Mouse (Mus musculus): ENCODE measurements around the gene Smc4. TPM values are rescaled to one million over a fixed set of nuclear protein-coding genes. Genes with fewer than 3 reads are reported as not detected.
A peak's percentile ranks its signal among the peaks of the same experiment; 100 is the strongest.

Smc4 gene
- polyA plus RNA-seq (2016; fragmentation: Nextera tagmentation; extraction: Ambion mirVana): 177 TPM in 2 replicates

DNA sequence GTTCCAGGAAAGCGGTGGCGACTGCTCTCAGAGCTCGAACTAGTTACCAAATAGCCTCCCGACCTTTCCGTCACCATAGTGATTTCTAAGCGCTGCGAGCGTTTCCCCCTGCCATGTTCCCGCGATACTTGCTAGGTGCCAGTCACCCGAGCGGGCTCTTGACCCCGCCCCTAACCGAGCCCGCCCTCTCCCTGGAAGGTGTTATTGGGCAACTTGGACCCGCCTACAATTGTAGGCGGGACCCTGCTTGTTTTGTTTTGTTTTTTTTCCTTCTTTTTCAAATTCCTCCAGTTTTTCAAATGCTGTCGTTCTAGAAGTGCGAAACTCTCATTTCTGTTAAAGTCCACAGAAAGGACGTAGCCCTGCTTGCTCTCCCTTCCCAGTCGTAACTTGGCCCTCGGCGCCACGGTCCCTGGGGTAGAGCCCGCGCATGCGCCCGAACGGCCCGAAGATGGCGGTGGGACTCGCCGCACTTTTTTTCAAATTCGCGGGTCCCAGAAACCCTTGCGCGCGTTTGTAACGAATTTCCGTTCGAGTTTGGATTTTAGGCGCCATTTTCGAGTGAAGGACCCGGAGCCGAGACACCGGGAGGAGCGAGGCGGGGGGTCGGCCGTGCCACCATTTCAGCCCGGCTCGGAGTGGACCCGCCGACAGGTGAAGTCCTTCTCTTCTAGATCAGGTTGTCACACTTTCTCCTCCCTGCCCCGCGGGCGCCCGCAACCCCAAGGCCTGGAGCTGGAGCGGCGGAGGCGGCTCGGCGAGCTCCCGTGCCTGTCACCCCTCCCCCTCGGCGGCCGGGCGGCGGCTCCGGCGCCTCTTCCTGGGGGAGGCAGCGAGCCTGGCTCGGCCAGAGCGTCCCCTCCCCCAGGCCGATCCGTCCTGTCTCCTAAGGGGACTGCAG, at the start of gene Smc4, which contains the start of gene Ift80:
Smc4 (plus strand) TSS at position 302 of the 901 bp plus-strand sequence.
Ift80 (minus strand) TSS at position 134 of the 901 bp plus-strand sequence.
- WGBS: under 1% methylated on average over 68 of the region's 76 CpGs
- no peaks in the 10 kb centered on the region for H3K9me3 ChIP-seq (replicated peaks)
- peak within 1 kb of the TSS; percentile 72 for H3K4me2 ChIP-seq
- no peaks in the 10 kb centered on the region for H3K36me3 ChIP-seq
- peaks cover 6% of the 10 kb centered on the region; the same call in 1 of the 2 replicates for H3K4me1 ChIP-seq (replicated peaks)
- H3K9ac ChIP-seq: peak within 1 kb of the TSS; percentile 93
- H3K27me3 ChIP-seq (replicated peaks): no peaks in the 10 kb centered on the region
- peak; percentile 93 for ATAC-seq (ENCODE audit: insufficient number of reproducible peaks, low FRiP score)
- peak within 1 kb of the TSS; percentile 95 for H3K27ac ChIP-seq (ENCODE audit: poor library complexity, severe bottlenecking)
- H3K4me3 ChIP-seq: peak within 1 kb of the TSS; percentile 78

DNA sequence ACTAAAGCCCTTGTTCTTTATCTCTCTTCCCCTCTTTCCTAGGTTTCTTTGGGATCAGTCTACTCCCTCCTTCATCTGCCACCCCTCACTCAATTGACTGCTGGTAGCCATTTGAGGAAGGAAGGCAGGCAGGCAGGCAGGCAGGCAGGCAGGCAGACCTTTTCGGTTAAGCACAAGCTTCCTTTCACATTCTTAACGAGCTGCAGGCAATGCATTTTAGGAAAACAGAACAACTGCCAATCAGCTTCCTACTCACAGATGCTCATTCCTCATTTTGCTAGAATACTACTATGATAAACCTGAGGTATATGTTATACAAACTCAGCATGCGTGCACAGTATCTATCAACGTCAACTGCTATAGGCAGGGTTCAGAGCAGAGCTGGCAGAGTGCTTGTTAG, 48.1 kb upstream of the Smc4 start:
- WGBS: 57% methylated on average over 4 of the region's 4 CpGs
- no peaks in the 10 kb centered on the region for H3K4me1 ChIP-seq (replicated peaks)
- H3K27me3 ChIP-seq (replicated peaks): no peaks in the 10 kb centered on the region
- no peak for ATAC-seq (ENCODE audit: insufficient number of reproducible peaks, low FRiP score)
- H3K9ac ChIP-seq: no peak overlapping the region
- H3K4me3 ChIP-seq: no peak overlapping the region
- no peaks in the 10 kb centered on the region for H3K9me3 ChIP-seq (replicated peaks)
- H3K4me2 ChIP-seq: no peak overlapping the region
- H3K27ac ChIP-seq (ENCODE audit: poor library complexity, severe bottlenecking): no peak overlapping the region
- peaks cover 5% of the 10 kb centered on the region; the same call in 1 of the 2 replicates for H3K36me3 ChIP-seq

DNA sequence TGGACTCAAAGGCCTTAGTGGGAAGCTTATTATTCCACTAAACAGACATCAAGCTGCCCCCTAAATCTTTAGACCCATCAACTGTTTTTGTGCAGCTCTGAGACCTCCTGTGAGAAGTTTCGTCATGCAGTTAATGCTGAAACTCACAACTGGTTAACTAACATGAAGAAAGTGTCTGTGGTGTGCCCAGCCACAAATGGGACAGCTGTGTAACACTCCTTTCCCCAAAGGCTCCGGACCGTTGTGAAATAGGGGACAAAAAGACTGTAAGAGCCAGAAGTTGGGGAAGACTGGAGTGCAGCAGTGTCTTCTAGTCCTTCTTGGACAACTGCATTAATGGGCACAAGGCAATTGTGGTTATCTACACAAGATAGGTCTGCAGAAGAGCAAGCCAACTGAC, 47.1 kb upstream of the Smc4 start:
- no peak for ATAC-seq (ENCODE audit: insufficient number of reproducible peaks, low FRiP score)
- Histone ChIP-seq H3K4me3 (no peak overlapping the region), H3K9ac (no peak overlapping the region), H3K27ac (ENCODE audit: poor library complexity, severe bottlenecking) (no peak overlapping the region), H3K27me3 (replicated peaks) (no peaks in the 10 kb centered on the region), H3K4me2 (no peak overlapping the region), H3K9me3 (replicated peaks) (no peaks in the 10 kb centered on the region), H3K36me3 (peaks cover 6% of the 10 kb centered on the region; the same call in 1 of the 2 replicates), H3K4me1 (replicated peaks) (no peaks in the 10 kb centered on the region)
- 88% methylated on average over 3 of the region's 3 CpGs for WGBS

DNA sequence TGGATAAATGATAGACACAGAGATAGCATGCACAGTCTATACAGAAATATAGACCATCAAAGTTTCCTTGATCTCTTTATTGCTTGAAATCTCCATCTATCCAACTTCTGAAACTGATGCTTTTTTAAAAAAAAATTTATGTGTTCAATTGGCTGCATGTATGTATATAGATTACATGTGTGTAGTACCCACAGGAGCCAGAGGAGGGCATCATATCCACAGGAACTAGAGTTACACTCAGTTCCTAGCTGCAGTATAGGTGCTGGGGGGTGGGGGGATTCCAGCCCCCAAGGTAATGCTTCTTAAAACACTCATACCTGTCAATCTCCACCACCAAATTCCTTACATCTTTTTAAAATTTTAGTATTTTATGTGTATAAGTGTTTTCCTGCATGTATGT, 39.9 kb upstream of the Smc4 start:
- Histone ChIP-seq H3K27me3 (replicated peaks) (no peaks in the 10 kb centered on the region), H3K27ac (ENCODE audit: poor library complexity, severe bottlenecking) (no peak overlapping the region), H3K4me3 (no peak overlapping the region), H3K4me1 (replicated peaks) (peaks cover 8% of the 10 kb centered on the region), H3K9ac (no peak overlapping the region), H3K9me3 (replicated peaks) (peaks cover 10% of the 10 kb centered on the region), H3K4me2 (no peak overlapping the region), H3K36me3 (peaks cover 34% of the 10 kb centered on the region)
- ATAC-seq (ENCODE audit: insufficient number of reproducible peaks, low FRiP score): no peak

DNA sequence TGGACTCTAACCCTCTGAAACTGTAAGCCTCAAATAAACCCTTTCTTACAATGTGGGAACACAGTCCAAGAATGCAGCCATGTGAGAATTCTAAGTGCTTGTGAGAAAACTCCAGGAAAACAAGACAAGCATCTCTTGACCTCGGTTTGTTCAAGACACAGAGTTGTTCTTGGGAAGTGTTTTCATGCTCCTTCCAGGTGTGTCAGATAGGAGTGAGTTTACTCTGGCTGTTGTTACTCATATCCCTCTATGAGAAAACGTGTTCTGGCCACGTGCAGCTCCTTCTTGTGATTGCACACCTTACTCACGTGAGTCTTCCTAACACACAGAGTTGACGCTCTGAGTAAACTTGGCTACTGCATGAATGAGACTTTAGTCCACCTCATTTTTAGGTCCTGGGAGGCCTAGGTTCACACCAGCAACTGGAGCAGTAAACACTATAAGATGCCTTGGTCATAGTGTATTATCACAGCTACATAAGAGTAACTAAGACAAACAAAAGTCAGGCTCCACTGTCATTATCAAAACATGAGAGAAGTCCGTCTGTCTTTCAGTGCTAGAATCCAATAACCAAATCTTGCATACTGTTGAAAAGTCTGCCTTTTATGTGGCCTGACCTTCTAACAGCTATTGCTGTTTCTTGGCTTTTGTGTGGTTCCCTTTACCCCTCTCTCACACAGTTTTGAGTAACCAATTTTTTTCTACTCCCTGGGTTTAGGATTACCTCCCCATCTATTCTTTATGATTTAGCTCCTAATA, 37.8 kb upstream of the Smc4 start:
- Histone ChIP-seq H3K36me3 (peaks cover 28% of the 10 kb centered on the region), H3K9me3 (replicated peaks) (peaks cover 10% of the 10 kb centered on the region), H3K27me3 (replicated peaks) (no peaks in the 10 kb centered on the region), H3K4me1 (replicated peaks) (peaks cover 8% of the 10 kb centered on the region), H3K9ac (no peak overlapping the region), H3K4me3 (no peak overlapping the region), H3K27ac (ENCODE audit: poor library complexity, severe bottlenecking) (no peak overlapping the region), H3K4me2 (no peak overlapping the region)
- WGBS: 88% methylated on average over 6 of the region's 6 CpGs
- ATAC-seq (ENCODE audit: insufficient number of reproducible peaks, low FRiP score): no peak

DNA sequence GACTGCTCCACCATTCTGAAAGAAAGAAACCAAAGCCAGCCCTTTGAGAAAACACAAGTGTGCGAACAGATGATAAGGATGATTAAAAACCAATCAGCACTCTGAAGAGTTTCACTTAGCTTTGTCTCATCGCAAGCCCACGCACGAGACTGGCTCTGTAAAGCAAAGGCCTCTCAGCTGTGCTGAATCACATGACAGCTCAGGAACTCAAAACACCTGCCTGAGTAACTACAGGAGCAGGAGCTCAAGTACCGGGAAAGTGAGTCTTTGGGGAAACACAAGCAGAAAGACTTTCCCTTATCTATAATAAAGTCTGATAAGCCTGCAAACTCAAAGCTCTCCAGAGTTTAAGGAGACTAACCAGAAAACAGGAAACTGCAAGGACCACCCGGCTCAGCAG, 37.1 kb upstream of the Smc4 start:
- H3K27me3 ChIP-seq (replicated peaks): no peaks in the 10 kb centered on the region
- H3K4me2 ChIP-seq: no peak overlapping the region
- peaks cover 10% of the 10 kb centered on the region for H3K9me3 ChIP-seq (replicated peaks)
- peaks cover 8% of the 10 kb centered on the region for H3K4me1 ChIP-seq (replicated peaks)
- ATAC-seq (ENCODE audit: insufficient number of reproducible peaks, low FRiP score): peak; percentile 25; the same call in 1 of the 2 replicates
- WGBS: 7% methylated on average over 6 of the region's 6 CpGs
- H3K9ac ChIP-seq: no peak overlapping the region
- no peak overlapping the region for H3K27ac ChIP-seq (ENCODE audit: poor library complexity, severe bottlenecking)
- no peak overlapping the region for H3K4me3 ChIP-seq
- peaks cover 34% of the 10 kb centered on the region for H3K36me3 ChIP-seq

DNA sequence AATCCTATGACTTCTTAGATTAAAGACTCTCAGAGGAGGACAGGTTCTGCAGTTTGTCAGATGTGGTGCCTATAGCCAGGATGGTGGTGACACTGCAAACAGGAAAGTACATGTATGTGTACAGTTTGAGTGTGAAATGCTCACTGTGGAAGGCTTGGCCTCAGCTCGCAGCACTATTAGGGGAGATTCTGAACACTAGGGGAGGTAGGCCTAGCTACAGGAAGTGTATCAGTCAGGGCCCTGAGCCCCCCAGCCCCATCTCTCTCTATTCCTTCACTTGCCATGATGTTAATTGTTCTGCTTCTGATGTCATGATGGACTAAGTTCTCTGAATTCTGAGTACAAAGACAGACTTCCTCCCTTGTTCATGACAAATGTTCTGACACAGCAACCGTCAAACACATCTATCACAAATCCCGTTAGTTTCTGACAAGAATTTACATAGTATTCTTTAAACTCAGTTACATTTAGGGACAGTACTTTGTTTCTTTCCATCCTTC, 35.4 kb upstream of the Smc4 start:
- Histone ChIP-seq H3K9ac (no peak overlapping the region), H3K9me3 (replicated peaks) (peaks cover 10% of the 10 kb centered on the region), H3K27me3 (replicated peaks) (no peaks in the 10 kb centered on the region), H3K27ac (ENCODE audit: poor library complexity, severe bottlenecking) (no peak overlapping the region), H3K36me3 (peaks cover 30% of the 10 kb centered on the region), H3K4me2 (no peak overlapping the region), H3K4me1 (replicated peaks) (peaks cover 8% of the 10 kb centered on the region), H3K4me3 (no peak overlapping the region)
- ATAC-seq (ENCODE audit: insufficient number of reproducible peaks, low FRiP score): no peak
- 83% methylated on average over 3 of the region's 3 CpGs for WGBS

DNA sequence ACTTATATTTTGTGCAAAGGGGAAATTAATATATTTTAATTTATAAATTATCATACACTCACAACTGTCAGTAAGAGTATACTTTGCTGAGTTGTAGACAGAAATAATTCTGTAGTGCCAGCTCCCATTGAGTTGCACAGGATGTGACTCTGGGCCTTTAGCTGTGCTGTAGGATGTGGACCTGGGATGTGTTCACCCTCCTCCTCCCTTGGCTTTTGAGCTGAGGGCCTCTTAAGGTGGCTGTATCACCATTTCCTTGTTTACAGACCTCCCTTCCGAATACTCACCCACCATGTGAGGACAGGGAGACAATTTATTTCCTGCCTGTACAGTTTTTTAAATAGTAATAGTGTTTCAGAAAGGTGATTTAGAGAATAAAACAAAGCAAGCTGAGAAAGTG, 31.0 kb upstream of the Smc4 start:
- H3K36me3 ChIP-seq: 0 out of 2 replicates have a peak, but pooled peaks cover 9% of the 10 kb centered on the region
- ATAC-seq (ENCODE audit: insufficient number of reproducible peaks, low FRiP score): no peak
- H3K4me3 ChIP-seq: no peak overlapping the region
- no peaks in the 10 kb centered on the region for H3K27me3 ChIP-seq (replicated peaks)
- H3K9ac ChIP-seq: no peak overlapping the region
- no peaks in the 10 kb centered on the region for H3K9me3 ChIP-seq (replicated peaks)
- H3K4me1 ChIP-seq (replicated peaks): peaks cover 28% of the 10 kb centered on the region
- no peak overlapping the region for H3K4me2 ChIP-seq
- 48% methylated on average over 1 of the region's 1 CpGs for WGBS
- H3K27ac ChIP-seq (ENCODE audit: poor library complexity, severe bottlenecking): no peak overlapping the region

DNA sequence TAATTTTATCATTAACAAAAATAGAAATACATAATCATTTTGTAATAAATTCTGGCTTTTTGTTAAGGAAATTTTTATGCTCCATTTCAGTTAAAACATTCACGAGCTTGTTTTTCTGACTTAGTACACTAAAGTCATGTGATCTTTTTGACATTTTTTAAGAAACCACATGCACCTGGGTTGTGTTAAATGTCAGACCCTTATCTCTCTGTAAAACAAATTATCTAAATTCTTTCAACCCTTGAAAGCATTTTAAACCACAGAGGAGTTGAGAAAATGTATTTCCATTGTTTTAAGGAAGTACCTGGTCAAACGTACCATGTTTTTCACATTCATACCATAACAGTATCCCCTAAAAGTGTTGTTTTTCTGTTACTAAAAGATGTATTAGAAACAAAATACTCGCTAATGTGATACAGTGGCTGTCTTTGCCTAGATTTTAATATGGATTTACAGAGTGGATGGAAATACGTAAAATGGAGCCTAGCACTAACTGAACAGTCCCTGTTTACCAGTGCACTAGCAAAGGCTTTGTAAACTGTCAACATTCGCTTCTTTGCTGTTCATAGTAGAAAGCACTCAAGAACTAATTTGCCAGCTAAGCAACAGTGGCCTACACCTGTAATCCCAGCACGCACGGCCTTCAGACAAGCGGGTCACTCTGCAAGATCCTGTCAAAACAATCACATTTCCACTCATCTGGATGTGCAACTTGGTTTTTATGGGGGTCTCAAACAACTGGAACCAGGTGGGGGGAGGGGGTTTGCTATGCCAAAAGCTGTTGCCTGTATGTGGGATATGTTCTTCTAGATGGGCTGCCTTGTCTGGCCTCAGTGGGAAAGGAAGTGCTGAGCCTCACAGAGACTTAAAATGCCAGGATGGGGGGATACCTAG, 29.7 kb upstream of the Smc4 start:
- ATAC-seq (ENCODE audit: insufficient number of reproducible peaks, low FRiP score): no peak
- H3K4me1 ChIP-seq (replicated peaks): peaks cover 28% of the 10 kb centered on the region
- H3K27me3 ChIP-seq (replicated peaks): no peaks in the 10 kb centered on the region
- no peak overlapping the region for H3K4me2 ChIP-seq
- H3K36me3 ChIP-seq: 0 out of 2 replicates have a peak, but pooled peaks cover 9% of the 10 kb centered on the region
- H3K9me3 ChIP-seq (replicated peaks): no peaks in the 10 kb centered on the region
- WGBS: 72% methylated on average over 8 of the region's 8 CpGs
- no peak overlapping the region for H3K27ac ChIP-seq (ENCODE audit: poor library complexity, severe bottlenecking)
- no peak overlapping the region for H3K9ac ChIP-seq
- no peak overlapping the region for H3K4me3 ChIP-seq
